Mouse (Mus musculus) midbrain, embryonic 12.5 days (tissue): ENCODE data around the gene Eif4ebp2. TPM values are rescaled to one million over a fixed set of nuclear protein-coding genes. Genes with fewer than 3 reads are reported as not detected.

Experiments
- ATAC-seq: fragments of 200-750 bp; cut with Nextera tagmentation; 2 replicates; pipeline ENCODE4 v1.8.0; 2017; ENCODE audit warnings: low read depth, moderate TSS enrichment, moderate library complexity; ENCODE audit not compliant: low FRiP score
- H3K27ac ChIP-seq: fragments of 300-500 bp; sonication (generic); replicated peaks from 2 replicates; pipeline ENCODE4 v1.5.1; 2016; ENCODE audit warnings: mild to moderate bottlenecking
- H3K27me3 ChIP-seq: fragments of 300-500 bp; sonication (generic); 2 replicates; pipeline ENCODE4 v1.6.1; 2016; ENCODE audit warnings: mild to moderate bottlenecking
- H3K36me3 ChIP-seq: fragments of 300-500 bp; sonication (generic); 2 replicates; pipeline ENCODE4 v1.6.1; 2016
- H3K4me1 ChIP-seq: fragments of 300-500 bp; sonication (generic); 2 replicates; pipeline ENCODE4 v1.6.1; 2016
- H3K4me2 ChIP-seq: fragments of 300-500 bp; sonication (generic); replicated peaks from 2 replicates; pipeline ENCODE4 v1.6.1; 2016; ENCODE audit warnings: mild to moderate bottlenecking, moderate library complexity
- H3K4me3 ChIP-seq: fragments of 300-500 bp; sonication (generic); 2 replicates; pipeline ENCODE4 v1.5.1; 2016; ENCODE audit warnings: mild to moderate bottlenecking
- H3K9ac ChIP-seq: fragments of 300-500 bp; sonication (generic); replicated peaks from 2 replicates; pipeline ENCODE4 v1.6.1; 2016; ENCODE audit warnings: mild to moderate bottlenecking, moderate library complexity
- H3K9me3 ChIP-seq: fragments of 300-500 bp; sonication (generic); 2 replicates; pipeline ENCODE4 v1.6.1; 2016; ENCODE audit warnings: mild to moderate bottlenecking
- WGBS: fragments of 180-500 bp; shearing (Covaris S2); methylation state at CpG from one replicate; pipeline ENCODE4 v1.1.7; 2016; 5-methylcytosine and 5-hydroxymethylcytosine counted together
- polyA plus RNA-seq: library from polyadenylated mRNA; unstranded; fragments of >200 nt; fragmentation: Nextera tagmentation; extraction: Ambion mirVana; gene quantifications from 2 replicates; pipeline ENCODE4 v1.2.1, GENCODE M21; 2016

Eif4ebp2 gene
- 78.9 and 79.2 TPM in 2 replicates for polyA plus RNA-seq

GRCm38 (mm10) chr10:61452645-61453044 is at the start of gene Eif4ebp2:
Gene Eif4ebp2 (minus strand): TSS chr10:61452661.
- H3K9me3 ChIP-seq = no peaks in the 10 kb centered on the region
- peaks cover 35% of the 10 kb centered on the region for H3K4me1 ChIP-seq
- WGBS = under 1% methylated on average over 32 of the region's 36 CpGs
- H3K4me3 ChIP-seq = peak within 1 kb of the TSS; percentile 82
- H3K9ac ChIP-seq = peak within 1 kb of the TSS; percentile 93
- ATAC-seq = peak; percentile 99
- peak within 1 kb of the TSS; percentile 83 for H3K27ac ChIP-seq
- H3K27me3 ChIP-seq = no peaks in the 10 kb centered on the region
- 0 out of 2 replicates have a peak, but pooled peaks cover 8% of the 10 kb centered on the region for H3K36me3 ChIP-seq
- H3K4me2 ChIP-seq = peak within 1 kb of the TSS; percentile 92

GRCm38 (mm10) chr10:61500756-61501155 is 48.3 kb upstream of the Eif4ebp2 start:
- Histone ChIP-seq H3K27ac (no peak overlapping the region), H3K4me3 (no peak overlapping the region), H3K4me2 (no peak overlapping the region), H3K9me3 (no peaks in the 10 kb centered on the region), H3K36me3 (no peaks in the 10 kb centered on the region), H3K9ac (no peak overlapping the region), H3K27me3 (no peaks in the 10 kb centered on the region), H3K4me1 (peaks cover 7% of the 10 kb centered on the region)
- 50% methylated on average over 7 of the region's 7 CpGs for WGBS
- no peak for ATAC-seq

- H3K27ac ChIP-seq = no peak overlapping the region
- no peak overlapping the region for H3K4me2 ChIP-seq
- 84% methylated on average over 20 of the region's 20 CpGs for WGBS
- H3K4me3 ChIP-seq = no peak overlapping the region
- H3K36me3 ChIP-seq = no peaks in the 10 kb centered on the region
- H3K9ac ChIP-seq = no peak overlapping the region
- H3K9me3 ChIP-seq = no peaks in the 10 kb centered on the region
- ATAC-seq = no peak
- no peaks in the 10 kb centered on the region for H3K27me3 ChIP-seq
- H3K4me1 ChIP-seq = peaks cover 15% of the 10 kb centered on the region
Observed at GRCm38 (mm10) chr10:61499505-61500466, 47.3 kb upstream of the Eif4ebp2 start.

GRCm38 (mm10) chr10:61496231-61496630 is 43.8 kb upstream of the Eif4ebp2 start:
- Histone ChIP-seq H3K27me3 (no peaks in the 10 kb centered on the region), H3K36me3 (no peaks in the 10 kb centered on the region), H3K4me1 (peaks cover 15% of the 10 kb centered on the region), H3K9me3 (no peaks in the 10 kb centered on the region), H3K4me2 (no peak overlapping the region), H3K9ac (no peak overlapping the region), H3K27ac (no peak overlapping the region), H3K4me3 (no peak overlapping the region)
- ATAC-seq = no peak
- WGBS = 48% methylated on average over 9 of the region's 9 CpGs

- no peak overlapping the region for H3K27ac ChIP-seq
- no peak for ATAC-seq
- H3K4me2 ChIP-seq = no peak overlapping the region
- H3K36me3 ChIP-seq = no peaks in the 10 kb centered on the region
- H3K9me3 ChIP-seq = no peaks in the 10 kb centered on the region
- H3K4me1 ChIP-seq = peaks cover 15% of the 10 kb centered on the region
- H3K9ac ChIP-seq = no peak overlapping the region
- WGBS = 46% methylated on average over 4 of the region's 4 CpGs
- no peak overlapping the region for H3K4me3 ChIP-seq
- H3K27me3 ChIP-seq = no peaks in the 10 kb centered on the region
Observed at GRCm38 (mm10) chr10:61495461-61495860, 43.0 kb upstream of the Eif4ebp2 start.

- Histone ChIP-seq H3K4me3 (no peak overlapping the region), H3K4me1 (peaks cover 15% of the 10 kb centered on the region), H3K9me3 (no peaks in the 10 kb centered on the region), H3K9ac (no peak overlapping the region), H3K36me3 (no peaks in the 10 kb centered on the region), H3K27ac (no peak overlapping the region), H3K4me2 (no peak overlapping the region), H3K27me3 (no peaks in the 10 kb centered on the region)
- WGBS = 7% methylated on average over 11 of the region's 11 CpGs
- ATAC-seq = 0 out of 2 replicates have a peak, but pooled peaks have one; percentile 60
Observed at GRCm38 (mm10) chr10:61492040-61492439, 39.6 kb upstream of the Eif4ebp2 start.

- ATAC-seq = no peak
- no peaks in the 10 kb centered on the region for H3K27me3 ChIP-seq
- 53% methylated on average over 8 of the region's 8 CpGs for WGBS
Observed at GRCm38 (mm10) chr10:61491573-61491972, 39.1 kb upstream of the Eif4ebp2 start.

GRCm38 (mm10) chr10:61488522-61489110 is 36.2 kb upstream of the Eif4ebp2 start:
- H3K27me3 ChIP-seq = no peaks in the 10 kb centered on the region
- H3K4me2 ChIP-seq = no peak overlapping the region
- H3K4me3 ChIP-seq = no peak overlapping the region
- ATAC-seq = no peak
- H3K9me3 ChIP-seq = no peaks in the 10 kb centered on the region
- no peak overlapping the region for H3K27ac ChIP-seq
- no peak overlapping the region for H3K9ac ChIP-seq
- 80% methylated on average over 6 of the region's 6 CpGs for WGBS
- H3K36me3 ChIP-seq = no peaks in the 10 kb centered on the region
- H3K4me1 ChIP-seq = no peaks in the 10 kb centered on the region

More at GRCm38 (mm10) chr10:61491573-61491972, 39.1 kb upstream of the Eif4ebp2 start:
- H3K36me3 ChIP-seq = no peaks in the 10 kb centered on the region
- no peak overlapping the region for H3K9ac ChIP-seq
- peaks cover 15% of the 10 kb centered on the region for H3K4me1 ChIP-seq
- no peak overlapping the region for H3K27ac ChIP-seq
- no peaks in the 10 kb centered on the region for H3K9me3 ChIP-seq
- no peak overlapping the region for H3K4me3 ChIP-seq
- H3K4me2 ChIP-seq = no peak overlapping the region

- Histone ChIP-seq H3K36me3 (no peaks in the 10 kb centered on the region), H3K9me3 (no peaks in the 10 kb centered on the region), H3K4me1 (no peaks in the 10 kb centered on the region), H3K27me3 (no peaks in the 10 kb centered on the region), H3K27ac (no peak overlapping the region), H3K4me3 (no peak overlapping the region), H3K9ac (no peak overlapping the region), H3K4me2 (no peak overlapping the region)
- WGBS = 84% methylated on average over 8 of the region's 8 CpGs
- ATAC-seq = no peak
Observed at GRCm38 (mm10) chr10:61486551-61487339, 34.3 kb upstream of the Eif4ebp2 start.

- H3K27me3 ChIP-seq = no peaks in the 10 kb centered on the region
- H3K4me3 ChIP-seq = no peak overlapping the region
- H3K27ac ChIP-seq = no peak overlapping the region
- no peaks in the 10 kb centered on the region for H3K36me3 ChIP-seq
- ATAC-seq = no peak
- no peaks in the 10 kb centered on the region for H3K4me1 ChIP-seq
- H3K9me3 ChIP-seq = no peaks in the 10 kb centered on the region
- no peak overlapping the region for H3K9ac ChIP-seq
- WGBS = 88% methylated on average over 11 of the region's 11 CpGs
- no peak overlapping the region for H3K4me2 ChIP-seq
Observed at GRCm38 (mm10) chr10:61484801-61485200, 32.3 kb upstream of the Eif4ebp2 start.

GRCm38 (mm10) chr10:61482771-61483170 is 30.3 kb upstream of the Eif4ebp2 start:
- no peak for ATAC-seq
- H3K4me2 ChIP-seq = no peak overlapping the region
- no peak overlapping the region for H3K27ac ChIP-seq
- no peaks in the 10 kb centered on the region for H3K9me3 ChIP-seq
- WGBS = 94% methylated on average over 7 of the region's 7 CpGs
- H3K27me3 ChIP-seq = peaks cover under 1% of the 10 kb centered on the region; the same call in 1 of the 2 replicates
- no peaks in the 10 kb centered on the region for H3K4me1 ChIP-seq
- no peak overlapping the region for H3K9ac ChIP-seq
- H3K36me3 ChIP-seq = no peaks in the 10 kb centered on the region
- H3K4me3 ChIP-seq = no peak overlapping the region
